Mouse (Mus musculus) naive thymus-derived CD4-positive, alpha-beta T cell, adult 5 months (primary cell): ENCODE results near the gene Tgfbr1. TPM values are rescaled to one million over a fixed set of nuclear protein-coding genes. Genes with fewer than 3 reads are reported as not detected.

ENCODE experiments used
- polyA plus RNA-seq: library from polyadenylated mRNA; unstranded; fragments of 100-300 nt; shearing (Covaris generic); gene quantifications from one replicate; pipeline ENCODE4 v1.2.1, GENCODE M21; 2017

Gene Tgfbr1
- 25.9 TPM for polyA plus RNA-seq

DNA sequence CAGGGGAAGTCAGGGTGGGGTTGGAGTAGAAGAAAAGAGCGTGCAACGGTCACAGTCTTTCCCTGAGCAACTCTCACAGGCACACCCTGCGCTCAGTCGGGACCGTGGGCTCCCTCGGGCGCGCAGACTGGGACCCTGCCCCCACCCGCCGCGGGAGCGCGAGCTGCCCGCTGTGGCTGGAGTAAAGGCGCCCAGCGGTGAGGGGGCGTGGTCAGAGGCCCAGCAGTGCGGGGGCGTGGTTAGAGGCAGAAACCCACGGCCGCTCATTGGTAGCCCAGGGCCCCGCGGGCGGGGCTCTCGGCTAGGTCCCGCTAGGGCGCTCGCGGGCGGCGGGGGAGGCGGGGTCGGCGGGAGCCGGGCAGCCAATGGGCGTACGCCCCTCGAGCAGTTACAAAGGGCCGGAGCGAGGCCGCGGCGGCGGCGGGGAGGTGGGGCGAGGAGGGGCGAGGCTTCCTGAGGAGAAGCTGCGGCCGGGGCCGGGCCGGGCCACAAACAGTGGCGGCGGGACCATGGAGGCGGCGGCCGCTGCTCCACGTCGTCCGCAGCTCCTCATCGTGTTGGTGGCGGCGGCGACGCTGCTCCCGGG lies at the start of gene Tgfbr1:
Tgfbr1 (plus strand) TSS at position 420 of the 586 bp plus-strand sequence.

Other genes starting within 250 kb of the Tgfbr1 start
- gene Col15a1, start 145.1 kb upstream of the Tgfbr1 start, polyA plus RNA-seq = not detected
- 10.8 TPM for gene Alg2, start 121.1 kb downstream of the Tgfbr1 start, polyA plus RNA-seq
- 114 TPM for gene Sec61b, start 121.4 kb downstream of the Tgfbr1 start, polyA plus RNA-seq